Mouse (Mus musculus) monocyte, adult 2 months (primary cell): ENCODE results near the gene Gm4301.
A peak's percentile ranks its signal among the peaks of the same experiment; 100 is the strongest.
"Not testable (repeated sequence)": the region's sequence is repeated elsewhere in the genome, so short reads cannot be mapped to it uniquely, and the experiment has no call there.

ENCODE experiments used
- DNase-seq, 2 experiments: peaks; one replicate each; pipeline ENCODE4 v3.0.0; 2022; ENCODE audit warnings: low spot score in 2 of 2, low read depth in 1 of 2

Gm4301 gene

GRCm38 (mm10) chr10:100335376-100335775 lies at the start of gene Gm4301:
Gene Gm4301 (plus strand): TSS chr10:100335676.
- DNase-seq = not testable (repeated sequence)

GRCm38 (mm10) chr10:100296105-100296504 lies 39.4 kb upstream of the Gm4301 start:
- no peak for DNase-seq

- not testable (repeated sequence) for DNase-seq
Observed at GRCm38 (mm10) chr10:100300106-100300505, 35.4 kb upstream of the Gm4301 start.

GRCm38 (mm10) chr10:100340536-100340935 lies 5.1 kb downstream of the Gm4301 start, which contains the start of gene Gm4302:
Gene Gm4302 (plus strand): TSS chr10:100340836.
- DNase-seq = not testable (repeated sequence)

GRCm38 (mm10) chr10:100345672-100346071 lies 10.2 kb downstream of the Gm4301 start, which contains the start of gene Gm4303:
Gene Gm4303 (plus strand): TSS chr10:100345972.
- DNase-seq = not testable (repeated sequence)

- not testable (repeated sequence) for DNase-seq
Observed at GRCm38 (mm10) chr10:100350793-100351192, 15.3 kb downstream of the Gm4301 start, which contains the start of gene Gm4305. Gene Gm4305 (plus strand): TSS chr10:100351093.

- peak in 1 of 2 experiments; percentile 1 for DNase-seq
Observed at GRCm38 (mm10) chr10:100356841-100357240, 21.4 kb downstream of the Gm4301 start.

GRCm38 (mm10) chr10:100361038-100361437 lies 25.6 kb downstream of the Gm4301 start, which contains the start of gene Gm4307:
Gene Gm4307 (plus strand): TSS chr10:100361338.
- DNase-seq = not testable (repeated sequence)

- not testable (repeated sequence) for DNase-seq
Observed at GRCm38 (mm10) chr10:100382460-100382859, 47.0 kb downstream of the Gm4301 start, which contains the start of gene Gm4312. Gene Gm4312 (minus strand): TSS chr10:100382560.
